Mouse (Mus musculus) liver, adult 2 months (tissue): ENCODE results near the gene Ntf3. TPM values are rescaled to one million over a fixed set of nuclear protein-coding genes. Genes with fewer than 3 reads are reported as not detected.
A peak's percentile ranks its signal among the peaks of the same experiment; 100 is the strongest.

ENCODE experiments used
- DNase-seq: peaks from one replicate; pipeline ENCODE4 v3.0.0-alpha.2; 2011; ENCODE audit warnings: low read depth, low spot score; ENCODE audit errors: extremely low read depth
- H3K27ac ChIP-seq: fragments of 200-500 bp; replicated peaks from 2 replicates; pipeline ENCODE4 v1.5.1; 2012; ENCODE audit warnings: low read depth, mild to moderate bottlenecking, control low read depth, inconsistent platforms, low read length; ENCODE audit not compliant: insufficient read depth
- H3K27me3 ChIP-seq: fragments of 200-500 bp; 2 replicates; pipeline ENCODE4 v1.6.1; 2012; ENCODE audit warnings: mild to moderate bottlenecking, moderate library complexity, low read length, inconsistent platforms; ENCODE audit not compliant: control insufficient read depth, insufficient read depth
- H3K36me3 ChIP-seq: fragments of 200-500 bp; 2 replicates; pipeline ENCODE4 v1.6.1; 2012; ENCODE audit warnings: low read length, inconsistent platforms; ENCODE audit not compliant: control insufficient read depth, insufficient read depth
- H3K4me1 ChIP-seq: fragments of 200-500 bp; 2 replicates; pipeline ENCODE4 v1.6.1; 2011; ENCODE audit warnings: low read length; ENCODE audit not compliant: control insufficient read depth, insufficient read depth
- H3K4me3 ChIP-seq: fragments of 200-500 bp; 2 replicates; pipeline ENCODE4 v1.5.1; 2011; ENCODE audit warnings: low read depth, mild to moderate bottlenecking, control low read depth, low read length, moderate library complexity; ENCODE audit not compliant: insufficient read depth
- H3K79me2 ChIP-seq: fragments of 200-500 bp; 2 replicates; pipeline ENCODE4 v1.6.1; 2012; ENCODE audit warnings: inconsistent platforms, mild to moderate bottlenecking, low read length, moderate library complexity; ENCODE audit not compliant: control insufficient read depth, insufficient read depth
- H3K9ac ChIP-seq: fragments of 200-500 bp; 2 replicates; pipeline ENCODE4 v1.6.1; 2012; ENCODE audit warnings: low read depth, mild to moderate bottlenecking, control low read depth, inconsistent platforms, low read length
- CTCF ChIP-seq: fragments of 200-500 bp; IDR thresholded peaks from 2 replicates; pipeline ENCODE4 v1.5.1; 2011; ENCODE audit warnings: low read depth, low read length, control low read depth
- POLR2A ChIP-seq: fragments of 200-500 bp; IDR thresholded peaks from 2 replicates; pipeline ENCODE4 v1.6.1; 2011; ENCODE audit warnings: low read length, control low read depth; ENCODE audit not compliant: insufficient read depth; ENCODE audit errors: extremely low read depth
- WGBS: fragments of 180-500 bp; shearing (Covaris S2); methylation state at CpG from one replicate; pipeline ENCODE4 v1.1.7; 2018; 5-methylcytosine and 5-hydroxymethylcytosine counted together
- polyA plus RNA-seq: library from polyadenylated mRNA; depleted of rRNA; stranded (reverse); fragments of >200 nt; gene quantifications from 2 replicates; pipeline ENCODE4 v1.2.3, GENCODE M21; 2012
- total RNA-seq: library from RNA; depleted of rRNA; stranded (reverse); fragments of >200 nt; gene quantifications from 2 replicates; pipeline ENCODE4 v1.2.3, GENCODE M21; 2014

Gene Ntf3
- total and polyA plus RNA-seq, 2 experiments: 0.33 to 1.1 TPM

- 0 out of 2 replicates have a peak, but pooled peaks have one; percentile 37 for TF ChIP-seq POLR2A
- no peak for TF ChIP-seq CTCF
- H3K9ac ChIP-seq: peak overlapping the region; percentile 58
- peak overlapping the region; percentile 53 for H3K4me3 ChIP-seq
- H3K4me1 ChIP-seq: peaks cover 27% of the 10 kb centered on the region
- no peaks in the 10 kb centered on the region for H3K79me2 ChIP-seq
- peak overlapping the region; percentile 16; the same call in 1 of the 2 replicates for H3K27ac ChIP-seq
- no peaks in the 10 kb centered on the region for H3K36me3 ChIP-seq
- 0 out of 2 replicates have a peak, but pooled peaks cover 6% of the 10 kb centered on the region for H3K27me3 ChIP-seq
- WGBS: under 1% methylated on average over 25 of the region's 25 CpGs
- peak; percentile 65 for DNase-seq
Measured at GRCm38 (mm10) chr6:126163181-126163621, 3.5 kb downstream of the Ntf3 start.

GRCm38 (mm10) chr6:126162351-126162758, 4.4 kb downstream of the Ntf3 start:
- peak overlapping the region; percentile 53 for H3K4me3 ChIP-seq
- DNase-seq: no peak
- H3K79me2 ChIP-seq: no peaks in the 10 kb centered on the region
- TF ChIP-seq CTCF: no peak
- no peak for TF ChIP-seq POLR2A
- H3K36me3 ChIP-seq: no peaks in the 10 kb centered on the region
- peak overlapping the region; percentile 58 for H3K9ac ChIP-seq
- 15% methylated on average over 10 of the region's 10 CpGs for WGBS
- H3K27me3 ChIP-seq: 0 out of 2 replicates have a peak, but pooled peaks cover 6% of the 10 kb centered on the region
- H3K27ac ChIP-seq: peak overlapping the region; percentile 11; the same call in 1 of the 2 replicates
- peaks cover 27% of the 10 kb centered on the region for H3K4me1 ChIP-seq

GRCm38 (mm10) chr6:126161571-126162340, 5.0 kb downstream of the Ntf3 start:
- 43% methylated on average over 8 of the region's 8 CpGs for WGBS

GRCm38 (mm10) chr6:126160067-126160411, 6.7 kb downstream of the Ntf3 start:
- peak overlapping the region; percentile 31; the same call in 1 of the 2 replicates for H3K9ac ChIP-seq
- DNase-seq: peak; percentile 97
- 8% methylated on average over 5 of the region's 5 CpGs for WGBS

More at GRCm38 (mm10) chr6:126161571-126162340, 5.0 kb downstream of the Ntf3 start:
- Histone ChIP-seq H3K4me1 (peaks cover 27% of the 10 kb centered on the region), H3K9ac (peak overlapping the region; percentile 58), H3K27ac (peak overlapping the region; percentile 11; the same call in 1 of the 2 replicates), H3K4me3 (peak overlapping the region; percentile 53), H3K79me2 (no peaks in the 10 kb centered on the region), H3K27me3 (0 out of 2 replicates have a peak, but pooled peaks cover 6% of the 10 kb centered on the region), H3K36me3 (no peaks in the 10 kb centered on the region)
- TF ChIP-seq CTCF: no peak
- TF ChIP-seq POLR2A: no peak
- no peak for DNase-seq

GRCm38 (mm10) chr6:126159279-126160066, 7.2 kb downstream of the Ntf3 start:
- Histone ChIP-seq H3K4me3 (no peak overlapping the region), H3K79me2 (no peaks in the 10 kb centered on the region), H3K27me3 (no peaks in the 10 kb centered on the region), H3K36me3 (no peaks in the 10 kb centered on the region), H3K27ac (peak overlapping the region; percentile 93), H3K4me1 (peaks cover 27% of the 10 kb centered on the region), H3K9ac (peak overlapping the region; percentile 31)
- peak; percentile 94 for DNase-seq
- TF ChIP-seq CTCF (no peak), POLR2A (no peak)
- 28% methylated on average over 13 of the region's 13 CpGs for WGBS

More at GRCm38 (mm10) chr6:126160067-126160411, 6.7 kb downstream of the Ntf3 start:
- no peaks in the 10 kb centered on the region for H3K36me3 ChIP-seq
- H3K79me2 ChIP-seq: no peaks in the 10 kb centered on the region
- 0 out of 2 replicates have a peak, but pooled peaks cover 2% of the 10 kb centered on the region for H3K27me3 ChIP-seq
- H3K27ac ChIP-seq: peak overlapping the region; percentile 93
- H3K4me3 ChIP-seq: no peak overlapping the region
- peaks cover 27% of the 10 kb centered on the region for H3K4me1 ChIP-seq
- TF ChIP-seq CTCF (no peak), POLR2A (no peak)
